Mouse (Mus musculus) heart, adult 2 months (tissue): ENCODE measurements around the gene Art2b.

Experiments used
- CTCF ChIP-seq: fragments of 200-600 bp; IDR thresholded peaks from 2 replicates; pipeline ENCODE4 v1.8.1; 2022; ENCODE audit warnings: antibody characterized with exemption, mild to moderate bottlenecking, moderate library complexity
- EP300 ChIP-seq: fragments of 200-500 bp; IDR thresholded peaks from 2 replicates; pipeline ENCODE4 v1.6.1; 2011; ENCODE audit warnings: low read depth, low read length, control low read depth; ENCODE audit not compliant: insufficient read depth

DNA sequence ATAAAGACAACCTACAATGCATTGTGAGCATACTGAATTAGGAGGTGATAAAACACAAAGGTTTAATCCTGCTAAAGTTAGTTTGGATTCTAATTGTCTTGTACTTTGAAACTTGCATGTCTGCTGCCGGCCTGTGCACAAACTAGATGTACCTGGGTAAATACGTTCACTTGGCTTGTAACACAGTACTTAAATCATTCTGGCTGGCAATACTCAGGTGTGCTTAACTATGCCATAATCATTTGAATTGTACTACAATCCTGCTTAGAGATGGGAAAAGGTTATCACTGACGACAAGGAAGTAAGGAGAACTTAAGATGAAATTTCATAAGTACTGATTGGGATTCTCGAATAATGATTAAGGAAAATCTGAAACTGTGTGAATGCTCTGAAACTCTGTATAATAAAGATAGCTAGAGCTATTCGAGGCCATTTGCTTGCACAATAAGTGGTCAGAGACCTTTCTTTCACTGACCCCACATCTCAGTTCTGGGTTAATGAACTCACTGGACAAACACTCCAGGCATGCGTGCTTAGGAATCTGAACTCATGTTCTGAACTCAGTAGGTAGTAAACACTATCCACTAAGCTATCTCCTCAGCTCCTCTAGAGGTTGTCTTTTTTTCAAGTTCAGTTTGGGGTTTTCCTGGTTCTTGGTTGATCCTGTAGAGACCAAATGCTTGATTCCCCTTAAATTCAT lies 30.9 kb upstream of the Art2b start:
- no peak for TF ChIP-seq CTCF
- no peak for TF ChIP-seq EP300
